Mouse (Mus musculus) kidney, adult 11 months (tissue): ENCODE measurements around the gene Naa38.

Experiments used
- DNase-seq: peaks from one replicate; pipeline ENCODE4 v3.0.0; 2022

The Naa38 gene

GRCm38 (mm10) chr11:69415327-69415667, 20.0 kb downstream of the Naa38 start:
- peak; percentile 83 for DNase-seq

- peak; percentile 63 for DNase-seq
Observed at GRCm38 (mm10) chr11:69415668-69416451, 20.6 kb downstream of the Naa38 start.

GRCm38 (mm10) chr11:69416509-69416908, 21.2 kb downstream of the Naa38 start:
- DNase-seq = no peak

GRCm38 (mm10) chr11:69416921-69417448, 21.7 kb downstream of the Naa38 start:
- no peak for DNase-seq

GRCm38 (mm10) chr11:69417449-69418384, 22.4 kb downstream of the Naa38 start:
- DNase-seq = peak; percentile 98

GRCm38 (mm10) chr11:69418481-69419442, 23.5 kb downstream of the Naa38 start:
- peak; percentile 98 for DNase-seq

- peak; percentile 53 for DNase-seq
Observed at GRCm38 (mm10) chr11:69419443-69419812, 24.1 kb downstream of the Naa38 start.

GRCm38 (mm10) chr11:69419813-69420553, 24.7 kb downstream of the Naa38 start:
- peak; percentile 70 for DNase-seq

GRCm38 (mm10) chr11:69420554-69421000, 25.3 kb downstream of the Naa38 start:
- DNase-seq = no peak

- DNase-seq = no peak
Observed at GRCm38 (mm10) chr11:69421131-69421977, 26.1 kb downstream of the Naa38 start.

- DNase-seq = no peak
Observed at GRCm38 (mm10) chr11:69422842-69423241, 27.6 kb downstream of the Naa38 start.

- DNase-seq = no peak
Observed at GRCm38 (mm10) chr11:69423885-69424284, 28.6 kb downstream of the Naa38 start.

GRCm38 (mm10) chr11:69426246-69426645, 31.0 kb downstream of the Naa38 start:
- DNase-seq = no peak

GRCm38 (mm10) chr11:69428751-69429150, 33.5 kb downstream of the Naa38 start:
- peak; percentile 82 for DNase-seq

GRCm38 (mm10) chr11:69429313-69429712, 34.0 kb downstream of the Naa38 start:
- DNase-seq = no peak

- DNase-seq = no peak
Observed at GRCm38 (mm10) chr11:69430631-69431030, 35.3 kb downstream of the Naa38 start.

GRCm38 (mm10) chr11:69431829-69432639, 36.7 kb downstream of the Naa38 start:
- DNase-seq = peak; percentile 80

GRCm38 (mm10) chr11:69432640-69432982, 37.3 kb downstream of the Naa38 start:
- DNase-seq = no peak

GRCm38 (mm10) chr11:69433189-69433588, 37.9 kb downstream of the Naa38 start:
- no peak for DNase-seq

GRCm38 (mm10) chr11:69437291-69437690, 42.0 kb downstream of the Naa38 start:
- no peak for DNase-seq
